Mouse (Mus musculus): Measurements from ENCODE around the gene Gimd1. TPM values are rescaled to one million over a fixed set of nuclear protein-coding genes. Genes with fewer than 3 reads are reported as not detected.
A peak's percentile ranks its signal among the peaks of the same experiment; 100 is the strongest.

The Gimd1 gene
- not detected for total RNA-seq (2021)
- long read RNA-seq, experiment 1: 0 reads
- long read RNA-seq, experiment 2: 0 reads

GRCm38 (mm10) chr3:132629601-132630239, at the start of gene Gimd1:
Gimd1 (plus strand) TSS chr3:132629820.
- DNase-seq (ENCODE audit: low spot score in 2 of 2): no peak

GRCm38 (mm10) chr3:132581198-132581597, 48.4 kb upstream of the Gimd1 start:
- no peak for DNase-seq (ENCODE audit: low spot score in 2 of 2)

DNA sequence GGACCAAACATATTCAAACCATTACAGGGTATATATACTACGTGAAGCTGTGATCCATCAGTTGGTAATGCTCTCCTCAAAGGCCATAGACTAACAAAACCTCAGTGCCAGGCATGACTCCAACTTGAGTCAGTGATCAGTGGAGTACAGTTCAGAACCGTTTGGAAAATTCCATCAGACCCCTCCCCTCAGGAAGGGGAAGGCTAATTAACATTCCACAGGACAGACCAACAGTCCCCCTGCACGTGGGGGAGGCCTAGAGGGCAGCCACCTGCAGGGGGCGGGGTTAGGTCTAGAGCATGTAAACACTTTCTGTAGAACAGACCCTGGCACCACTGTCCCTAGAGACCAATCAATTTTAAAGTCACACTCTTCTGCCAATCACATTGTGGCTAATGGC, 47.3 kb upstream of the Gimd1 start:
- no peak for DNase-seq (ENCODE audit: low spot score in 2 of 2)

DNA sequence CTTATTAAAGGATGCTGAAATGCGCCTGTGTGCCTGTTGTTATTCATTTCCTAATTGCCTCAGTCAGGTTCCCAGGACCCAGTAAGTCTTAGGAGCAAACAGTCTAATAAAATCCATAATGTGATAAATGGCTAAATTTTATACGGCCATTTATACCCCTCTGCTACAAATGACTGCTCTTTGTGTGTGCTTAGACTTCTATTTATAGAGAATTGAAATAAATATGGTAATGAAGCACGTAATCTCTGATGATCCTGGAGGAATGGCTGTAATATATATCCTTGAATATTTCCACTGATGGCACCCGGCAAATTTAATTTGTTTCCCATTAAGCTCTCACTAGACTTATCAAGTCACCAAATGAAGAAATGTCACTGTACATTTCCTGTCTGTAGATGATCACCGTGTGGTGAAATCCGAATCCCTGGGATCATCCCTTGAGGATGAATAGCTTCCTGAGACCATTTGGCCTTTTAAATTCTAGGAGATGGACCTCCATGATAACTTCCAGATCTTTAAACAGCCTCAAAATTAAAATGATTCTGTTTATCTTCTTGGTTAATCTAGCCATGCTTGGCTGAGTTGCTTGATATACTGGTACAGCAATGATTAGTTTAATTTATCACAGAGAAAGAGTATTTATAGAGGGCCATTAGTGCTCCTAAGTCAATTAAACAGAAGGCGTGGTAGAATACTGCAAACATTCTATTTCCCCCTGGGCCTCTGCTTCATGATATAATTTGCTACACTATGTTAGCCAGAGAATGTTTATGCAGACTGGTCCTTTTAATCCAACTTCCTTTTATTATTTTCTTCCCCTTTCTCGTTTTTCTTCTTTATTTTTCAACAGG, 44.3 kb upstream of the Gimd1 start:
- DNase-seq (ENCODE audit: low spot score in 2 of 2): no peak

GRCm38 (mm10) chr3:132588146-132588545, 41.5 kb upstream of the Gimd1 start:
- no peak for DNase-seq (ENCODE audit: low spot score in 2 of 2)

GRCm38 (mm10) chr3:132590010-132590409, 39.6 kb upstream of the Gimd1 start:
- DNase-seq (ENCODE audit: low spot score in 2 of 2): no peak

- DNase-seq (ENCODE audit: low spot score in 2 of 2): no peak
Measured at GRCm38 (mm10) chr3:132590604-132591003, 39.0 kb upstream of the Gimd1 start.

DNA sequence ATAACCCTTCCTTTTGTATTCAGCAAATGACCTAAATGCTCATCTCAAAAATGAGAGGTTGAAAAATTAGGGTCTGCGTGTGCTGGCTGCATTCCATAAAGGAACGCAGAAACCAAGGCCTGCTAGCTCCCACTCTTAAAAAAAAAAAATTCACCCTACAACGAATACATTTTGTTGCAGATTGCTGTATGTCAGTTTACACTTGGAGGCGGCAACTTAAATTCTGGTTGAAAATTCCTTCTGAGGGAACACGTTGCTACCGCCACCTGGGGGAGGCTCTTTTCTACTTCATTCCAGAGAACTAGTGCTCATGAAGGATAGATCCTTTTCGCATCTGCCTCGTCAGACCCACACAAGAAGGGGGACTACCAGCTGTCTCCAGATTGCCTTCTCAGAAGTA, 879 bp upstream of the Gimd1 start:
- DNase-seq (ENCODE audit: low spot score in 2 of 2): no peak

GRCm38 (mm10) chr3:132633261-132633660, 3.6 kb downstream of the Gimd1 start:
- DNase-seq (ENCODE audit: low spot score in 2 of 2): no peak

DNA sequence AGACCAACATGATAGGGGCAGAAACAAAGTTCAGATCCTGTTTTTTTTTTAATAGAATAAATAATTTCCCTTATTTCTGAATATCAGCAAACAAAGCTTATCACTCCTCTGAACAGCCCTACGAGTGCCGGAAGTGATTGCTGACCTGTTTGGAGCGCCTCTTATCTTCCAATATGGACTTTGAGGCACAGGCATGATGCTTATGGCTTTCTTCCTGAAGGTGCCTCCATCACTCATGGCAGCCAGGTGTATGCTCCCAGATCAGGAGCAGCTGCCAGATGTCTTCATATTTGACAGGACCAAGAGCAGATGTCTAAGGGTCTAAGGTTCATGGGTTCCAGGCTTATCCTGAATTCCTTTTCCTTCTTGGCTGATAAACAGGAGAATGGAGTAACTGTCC, 7.5 kb downstream of the Gimd1 start:
- DNase-seq (ENCODE audit: low spot score in 2 of 2): no peak

GRCm38 (mm10) chr3:132644071-132644470, 14.5 kb downstream of the Gimd1 start:
- DNase-seq (ENCODE audit: low spot score in 2 of 2): no peak

GRCm38 (mm10) chr3:132646814-132647213, 17.2 kb downstream of the Gimd1 start:
- no peak for DNase-seq (ENCODE audit: low spot score in 2 of 2)

GRCm38 (mm10) chr3:132649368-132649767, 19.7 kb downstream of the Gimd1 start:
- no peak for DNase-seq (ENCODE audit: low spot score in 2 of 2)

- no peak for DNase-seq (ENCODE audit: low spot score in 2 of 2)
Measured at GRCm38 (mm10) chr3:132650191-132650590, 20.6 kb downstream of the Gimd1 start.

- DNase-seq (ENCODE audit: low spot score in 2 of 2): no peak
Measured at GRCm38 (mm10) chr3:132651776-132652175, 22.2 kb downstream of the Gimd1 start.

DNA sequence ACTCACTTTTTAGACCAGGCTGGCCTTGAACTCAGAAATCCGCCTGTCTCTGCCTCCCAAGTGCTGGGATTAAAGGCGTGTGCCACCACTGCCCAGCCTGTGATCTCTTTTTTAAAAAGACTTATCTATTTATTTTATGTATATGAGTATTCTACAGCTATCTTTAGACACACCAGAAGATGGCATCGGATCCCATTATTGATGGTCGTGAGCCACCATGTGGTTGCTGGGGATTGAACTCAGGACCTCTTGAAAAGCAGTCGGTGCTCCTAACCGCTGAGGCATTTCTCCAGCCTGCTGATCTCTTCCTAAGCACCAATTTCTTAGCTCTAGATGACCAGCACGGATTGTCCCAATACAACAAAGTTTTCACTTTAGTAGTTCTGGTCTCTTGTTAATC, 24.3 kb downstream of the Gimd1 start:
- DNase-seq (ENCODE audit: low spot score in 2 of 2): no peak

GRCm38 (mm10) chr3:132655955-132656354, 26.3 kb downstream of the Gimd1 start:
- no peak for DNase-seq (ENCODE audit: low spot score in 2 of 2)

DNA sequence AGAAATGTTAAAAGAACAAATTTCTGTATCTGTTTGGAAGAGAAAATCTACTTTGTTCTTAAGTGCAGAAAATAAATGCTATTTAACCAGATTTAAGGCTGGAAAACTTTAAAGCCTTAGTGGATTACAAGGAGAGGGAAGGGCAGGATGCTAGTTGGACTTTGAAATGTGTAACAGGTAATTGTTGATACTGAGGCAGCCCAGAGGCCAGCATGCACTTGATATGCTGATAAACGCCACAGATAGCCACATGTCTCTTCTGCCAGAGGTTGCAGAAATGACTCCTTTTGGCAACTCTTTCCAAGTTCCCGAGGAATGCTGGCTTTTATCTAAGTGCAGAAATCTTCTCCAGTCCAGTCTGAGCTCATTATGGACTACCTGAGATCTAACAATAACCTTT, 47.9 kb downstream of the Gimd1 start:
- DNase-seq (ENCODE audit: low spot score in 2 of 2): no peak

- DNase-seq (ENCODE audit: low spot score in 2 of 2): peak; percentile 92 to 96
Measured at GRCm38 (mm10) chr3:132683447-132684230, 54.0 kb downstream of the Gimd1 start, which contains the start of gene Tbck. Tbck (plus strand) TSS chr3:132684144.

- DNase-seq (ENCODE audit: low spot score in 2 of 2): no peak
Measured at GRCm38 (mm10) chr3:132684231-132684928, 54.8 kb downstream of the Gimd1 start, which contains the start of gene Aimp1. Aimp1 (minus strand) TSS chr3:132684370.

All from adrenal gland, adult 18-20 months (tissue).